Mouse (Mus musculus): ENCODE data around the gene Stra6. TPM values are rescaled to one million over a fixed set of nuclear protein-coding genes. Genes with fewer than 3 reads are reported as not detected.

The Stra6 gene
- polyA plus RNA-seq, 1 experiment: 0.65 TPM

- 11% methylated on average over 23 of the region's 23 CpGs for WGBS
- DNase-seq: peak; percentile 26
- H3K4me3 ChIP-seq (replicated peaks; ENCODE audit: extremely low read depth, low read depth, low read length): no peak overlapping the region
- TF ChIP-seq CTCF (IDR thresholded peaks at IDR 0.05; ENCODE audit: insufficient read depth, low read length) (no peak), POLR2A (IDR thresholded peaks at IDR 0.05; ENCODE audit: borderline replicate concordance, extremely low read depth, low read depth, low read length) (no peak)
- no peaks in the 10 kb centered on the region for H3K4me1 ChIP-seq (ENCODE audit: control insufficient read depth, insufficient read depth, low read length)
These were observed 2.6 kb upstream of the Stra6 start for GRCm38 (mm10) chr9:58060677-58061667.

DNA sequence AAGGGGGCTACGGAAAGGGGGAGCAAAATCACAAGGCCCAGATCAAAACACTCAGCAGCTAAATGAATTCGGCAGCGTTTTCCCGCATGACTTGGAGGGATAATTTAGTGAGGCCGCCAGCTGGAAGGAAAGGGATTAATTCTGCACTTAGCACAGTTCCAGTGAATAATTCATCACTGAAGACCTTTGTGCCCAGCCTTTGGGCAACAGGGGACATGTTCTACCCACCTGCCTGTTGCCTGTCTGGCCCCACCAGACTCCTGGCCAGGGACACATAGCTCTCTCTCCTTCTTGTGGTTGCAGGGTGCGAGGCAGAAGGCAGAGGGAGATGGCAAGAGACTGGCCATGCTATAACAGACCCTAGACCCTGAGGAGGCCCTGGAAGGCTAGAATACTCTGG, 1.9 kb downstream of the Stra6 start:
- Histone ChIP-seq H3K4me1 (ENCODE audit: control insufficient read depth, insufficient read depth, low read length) (no peaks in the 10 kb centered on the region), H3K4me3 (replicated peaks; ENCODE audit: extremely low read depth, low read depth, low read length) (no peak overlapping the region)
- 61% methylated on average over 6 of the region's 6 CpGs for WGBS
- TF ChIP-seq CTCF (IDR thresholded peaks at IDR 0.05; ENCODE audit: insufficient read depth, low read length) (no peak), POLR2A (IDR thresholded peaks at IDR 0.05; ENCODE audit: borderline replicate concordance, extremely low read depth, low read depth, low read length) (no peak)
- no peak for DNase-seq

DNA sequence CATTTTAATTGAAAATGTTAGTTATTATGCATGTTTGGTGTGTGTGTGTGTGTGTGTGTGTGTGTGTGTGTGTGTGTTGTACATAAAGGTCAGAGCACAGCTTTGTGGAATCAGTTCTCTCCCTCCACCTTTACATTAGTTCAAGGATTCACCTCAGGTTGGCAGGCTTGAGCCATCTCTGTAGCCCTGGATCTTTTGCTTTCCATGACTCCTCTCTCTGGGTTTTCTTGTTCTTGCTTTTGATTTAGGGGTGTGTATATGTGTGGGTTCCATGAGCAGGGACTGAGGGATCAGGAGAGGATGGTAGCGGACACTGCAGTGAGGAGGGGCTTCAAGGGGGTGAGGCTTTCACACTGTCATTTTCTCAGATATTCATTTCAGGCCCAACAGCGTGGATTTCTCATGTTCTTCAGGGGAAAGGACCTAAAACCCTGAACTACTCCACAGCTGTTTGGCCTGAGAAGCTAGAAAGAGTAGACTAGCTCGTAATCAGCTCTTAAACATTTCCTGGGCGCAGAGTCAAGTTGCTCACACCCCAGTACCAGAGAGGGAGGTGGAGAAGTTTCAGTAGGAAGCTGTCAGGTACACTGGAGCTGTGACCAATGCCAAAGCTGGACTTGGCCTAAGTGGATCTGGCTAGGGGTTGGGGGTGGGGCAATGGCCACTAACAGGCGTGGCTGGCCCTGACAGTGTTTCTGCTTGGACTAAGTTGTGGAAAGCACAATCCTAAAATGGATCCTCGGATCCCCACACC, 2.6 kb downstream of the Stra6 start:
- 62% methylated on average over 6 of the region's 6 CpGs for WGBS
- no peak for DNase-seq
- no peak for TF ChIP-seq POLR2A (IDR thresholded peaks at IDR 0.05; ENCODE audit: borderline replicate concordance, extremely low read depth, low read depth, low read length)
- TF ChIP-seq CTCF (IDR thresholded peaks at IDR 0.05; ENCODE audit: insufficient read depth, low read length): no peak
- H3K4me3 ChIP-seq (replicated peaks; ENCODE audit: extremely low read depth, low read depth, low read length): no peak overlapping the region
- H3K4me1 ChIP-seq (ENCODE audit: control insufficient read depth, insufficient read depth, low read length): no peaks in the 10 kb centered on the region

DNA sequence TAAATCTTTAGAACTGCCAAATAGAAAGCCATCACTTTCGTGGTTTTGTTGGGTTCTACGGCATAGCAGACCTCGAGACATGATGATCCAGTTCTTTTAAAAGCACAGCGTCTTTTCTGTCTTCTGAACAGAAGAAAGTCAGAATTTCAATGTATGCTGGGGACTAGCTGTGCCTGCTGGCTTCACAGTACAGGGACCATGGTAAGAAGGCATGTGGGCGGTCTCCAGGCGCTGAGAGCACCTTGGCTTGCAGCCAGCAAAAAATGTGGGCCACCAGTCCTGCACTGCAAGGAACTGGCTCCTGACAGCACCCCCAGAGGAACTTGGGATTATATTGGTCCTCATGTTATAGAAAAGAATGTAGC, 3.1 kb downstream of the Stra6 start:
- DNase-seq: no peak
- no peak for TF ChIP-seq CTCF (IDR thresholded peaks at IDR 0.05; ENCODE audit: insufficient read depth, low read length)
- TF ChIP-seq POLR2A (IDR thresholded peaks at IDR 0.05; ENCODE audit: borderline replicate concordance, extremely low read depth, low read depth, low read length): no peak
- Histone ChIP-seq H3K4me3 (replicated peaks; ENCODE audit: extremely low read depth, low read depth, low read length) (no peak overlapping the region), H3K4me1 (ENCODE audit: control insufficient read depth, insufficient read depth, low read length) (no peaks in the 10 kb centered on the region)
- 55% methylated on average over 6 of the region's 6 CpGs for WGBS

GRCm38 (mm10) chr9:58067546-58067945, 4.0 kb downstream of the Stra6 start:
- TF ChIP-seq POLR2A (IDR thresholded peaks at IDR 0.05; ENCODE audit: borderline replicate concordance, extremely low read depth, low read depth, low read length) (no peak), CTCF (IDR thresholded peaks at IDR 0.05; ENCODE audit: insufficient read depth, low read length) (no peak)
- H3K4me1 ChIP-seq (ENCODE audit: control insufficient read depth, insufficient read depth, low read length): no peaks in the 10 kb centered on the region
- no peak overlapping the region for H3K4me3 ChIP-seq (replicated peaks; ENCODE audit: extremely low read depth, low read depth, low read length)
- WGBS: 79% methylated on average over 3 of the region's 3 CpGs
- DNase-seq: no peak

- TF ChIP-seq CTCF (IDR thresholded peaks at IDR 0.05; ENCODE audit: insufficient read depth, low read length): no peak
- TF ChIP-seq POLR2A (IDR thresholded peaks at IDR 0.05; ENCODE audit: borderline replicate concordance, extremely low read depth, low read depth, low read length): no peak
- no peak overlapping the region for H3K4me3 ChIP-seq (replicated peaks; ENCODE audit: extremely low read depth, low read depth, low read length)
- no peak for DNase-seq
- H3K4me1 ChIP-seq (ENCODE audit: control insufficient read depth, insufficient read depth, low read length): no peaks in the 10 kb centered on the region
- 47% methylated on average over 3 of the region's 3 CpGs for WGBS
These were observed 11.0 kb downstream of the Stra6 start for GRCm38 (mm10) chr9:58074561-58074960.

GRCm38 (mm10) chr9:58084586-58084985, 21.0 kb downstream of the Stra6 start:
- WGBS: 26% methylated on average over 8 of the region's 8 CpGs

DNA sequence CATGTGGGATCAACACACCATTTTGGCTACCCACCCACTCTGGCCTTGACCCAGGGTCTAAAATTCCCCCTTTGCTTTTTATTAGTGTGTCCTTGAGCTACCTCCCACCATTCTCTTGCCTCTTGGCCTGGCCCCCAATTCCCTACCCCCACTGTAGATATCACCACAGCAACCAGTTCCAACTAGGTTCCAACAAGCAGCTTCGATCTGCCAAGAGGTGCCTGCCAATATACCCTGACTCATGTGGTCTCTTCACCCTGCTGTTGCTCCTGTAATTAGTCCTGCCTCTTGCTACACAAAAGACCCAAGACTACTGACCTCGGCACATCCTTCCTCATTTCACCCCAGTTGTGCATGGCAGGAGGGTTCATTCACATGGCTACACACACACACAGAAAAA, 21.5 kb downstream of the Stra6 start:
- H3K4me3 ChIP-seq (replicated peaks; ENCODE audit: extremely low read depth, low read depth, low read length): no peak overlapping the region
- no peaks in the 10 kb centered on the region for H3K4me1 ChIP-seq (ENCODE audit: control insufficient read depth, insufficient read depth, low read length)
- WGBS: 18% methylated on average over 2 of the region's 2 CpGs
- DNase-seq: no peak
- no peak for TF ChIP-seq POLR2A (IDR thresholded peaks at IDR 0.05; ENCODE audit: borderline replicate concordance, extremely low read depth, low read depth, low read length)

More at GRCm38 (mm10) chr9:58084586-58084985, 21.0 kb downstream of the Stra6 start:
- TF ChIP-seq POLR2A (IDR thresholded peaks at IDR 0.05; ENCODE audit: borderline replicate concordance, extremely low read depth, low read depth, low read length): no peak
- TF ChIP-seq CTCF (IDR thresholded peaks at IDR 0.05; ENCODE audit: insufficient read depth, low read length): no peak
- Histone ChIP-seq H3K4me3 (replicated peaks; ENCODE audit: extremely low read depth, low read depth, low read length) (no peak overlapping the region), H3K4me1 (ENCODE audit: control insufficient read depth, insufficient read depth, low read length) (no peaks in the 10 kb centered on the region)
- no peak for DNase-seq

DNA sequence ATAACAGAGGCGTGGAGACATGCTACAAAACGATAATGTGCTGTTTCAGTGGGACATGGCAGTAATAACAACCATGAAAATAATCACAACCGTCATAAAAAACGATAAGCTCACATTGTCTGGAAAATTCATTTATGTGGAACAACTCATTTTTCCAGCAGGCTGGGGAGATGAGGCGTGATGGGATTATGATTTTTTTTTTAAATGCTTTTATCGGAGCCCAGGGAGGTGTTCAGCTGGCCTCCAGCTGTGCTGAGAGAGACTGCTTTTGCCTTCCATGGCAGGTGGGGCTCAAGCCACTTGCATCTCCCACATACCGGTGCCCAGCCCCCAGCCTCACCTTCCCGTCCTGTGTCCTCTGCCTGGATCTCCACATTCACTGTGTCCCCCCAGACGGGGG, 22.6 kb downstream of the Stra6 start:
- no peak for DNase-seq
- WGBS: 41% methylated on average over 9 of the region's 9 CpGs
- H3K4me3 ChIP-seq (replicated peaks; ENCODE audit: extremely low read depth, low read depth, low read length): no peak overlapping the region
- TF ChIP-seq POLR2A (IDR thresholded peaks at IDR 0.05; ENCODE audit: borderline replicate concordance, extremely low read depth, low read depth, low read length): no peak
- no peak for TF ChIP-seq CTCF (IDR thresholded peaks at IDR 0.05; ENCODE audit: insufficient read depth, low read length)
- H3K4me1 ChIP-seq (ENCODE audit: control insufficient read depth, insufficient read depth, low read length): no peaks in the 10 kb centered on the region
